Mouse (Mus musculus) hindbrain, embryonic 10.5 days (tissue): ENCODE results near the gene Ttl. TPM values are rescaled to one million over a fixed set of nuclear protein-coding genes. Genes with fewer than 3 reads are reported as not detected.

Experiments used
- DNase-seq: peaks from one replicate; pipeline ENCODE4 v3.0.0-alpha.2; 2017; ENCODE audit warnings: low spot score
- H3K27ac ChIP-seq: fragments of 300-500 bp; sonication (generic); 2 replicates; pipeline ENCODE4 v1.5.1; 2016; ENCODE audit warnings: mild to moderate bottlenecking, moderate library complexity
- H3K27me3 ChIP-seq: fragments of 300-500 bp; sonication (generic); 2 replicates; pipeline ENCODE4 v1.6.1; 2016; ENCODE audit warnings: mild to moderate bottlenecking; ENCODE audit not compliant: poor library complexity, insufficient read depth, severe bottlenecking
- H3K36me3 ChIP-seq: fragments of 300-500 bp; sonication (generic); 2 replicates; pipeline ENCODE4 v1.6.1; 2016; ENCODE audit warnings: mild to moderate bottlenecking, moderate library complexity
- H3K4me1 ChIP-seq: fragments of 300-500 bp; sonication (generic); replicated peaks from 2 replicates; pipeline ENCODE4 v1.6.1; 2016; ENCODE audit warnings: mild to moderate bottlenecking
- H3K4me3 ChIP-seq: fragments of 300-500 bp; sonication (generic); 2 replicates; pipeline ENCODE4 v1.5.1; 2016; ENCODE audit warnings: mild to moderate bottlenecking, moderate library complexity
- H3K9me3 ChIP-seq: fragments of 300-500 bp; sonication (generic); 2 replicates; pipeline ENCODE4 v1.6.1; 2016; ENCODE audit warnings: mild to moderate bottlenecking, moderate library complexity
- WGBS: fragments of 180-500 bp; shearing (Covaris S2); methylation state at CpG from one replicate; pipeline ENCODE4 v1.1.7; 2016; 5-methylcytosine and 5-hydroxymethylcytosine counted together
- polyA plus RNA-seq: library from polyadenylated mRNA; unstranded; fragments of >200 nt; fragmentation: Nextera tagmentation; extraction: Ambion mirVana; gene quantifications from 2 replicates; pipeline ENCODE4 v1.2.1, GENCODE M21; 2016

The Ttl gene
- polyA plus RNA-seq, 1 experiment from 2014 or later = 14.1 TPM

DNA sequence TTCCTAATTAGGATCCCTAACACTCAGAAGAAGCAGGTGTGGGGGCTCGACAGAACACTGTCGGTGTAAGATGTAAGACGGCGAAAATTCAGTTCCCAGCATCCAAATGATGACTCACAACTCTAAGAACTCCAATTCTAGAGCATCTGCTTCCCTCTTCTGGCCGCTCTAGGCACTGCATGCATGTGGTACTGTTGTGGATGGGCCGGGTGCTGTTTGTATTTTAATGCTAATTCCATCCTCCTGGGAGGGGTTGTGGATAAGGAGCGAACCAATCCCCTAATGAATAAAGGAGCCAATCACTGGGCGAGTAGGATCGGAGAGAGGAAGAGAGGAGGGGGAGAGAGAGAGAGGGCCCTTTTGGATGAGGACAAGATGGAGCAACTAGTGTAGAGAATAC is 9.1 kb upstream of the Ttl start:
- DNase-seq = peak; percentile 36
- 38% methylated on average over 9 of the region's 9 CpGs for WGBS
- H3K36me3 ChIP-seq = no peaks in the 10 kb centered on the region; the same call in 1 of the 2 replicates
- H3K27ac ChIP-seq = no peak overlapping the region
- H3K4me3 ChIP-seq = no peak overlapping the region
- H3K4me1 ChIP-seq = no peaks in the 10 kb centered on the region
- peaks cover 14% of the 10 kb centered on the region for H3K9me3 ChIP-seq
- no peaks in the 10 kb centered on the region for H3K27me3 ChIP-seq

DNA sequence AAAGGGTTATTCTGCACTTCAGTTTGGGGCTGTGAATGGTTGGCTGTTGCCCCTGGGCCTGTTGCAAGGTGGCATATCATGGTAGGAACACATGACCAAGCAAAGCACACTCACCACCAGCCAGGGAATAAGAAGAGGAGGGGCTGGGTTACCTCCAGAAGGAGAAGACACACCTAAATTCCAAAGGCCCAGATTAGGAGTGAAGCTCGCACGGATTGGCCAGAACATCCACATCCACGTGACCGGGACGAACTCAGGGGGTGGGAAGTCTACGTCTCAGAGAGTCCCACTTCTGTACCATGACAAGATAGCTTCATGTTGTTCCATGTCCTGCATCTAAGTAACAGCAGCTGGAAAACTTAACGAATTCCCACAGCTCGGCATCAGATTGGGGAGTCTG is 8.5 kb upstream of the Ttl start:
- WGBS = 96% methylated on average over 8 of the region's 8 CpGs
- no peak overlapping the region for H3K27ac ChIP-seq
- no peaks in the 10 kb centered on the region for H3K4me1 ChIP-seq
- H3K9me3 ChIP-seq = peaks cover 14% of the 10 kb centered on the region
- no peak overlapping the region for H3K4me3 ChIP-seq
- H3K36me3 ChIP-seq = no peaks in the 10 kb centered on the region; the same call in 1 of the 2 replicates
- DNase-seq = no peak
- H3K27me3 ChIP-seq = no peaks in the 10 kb centered on the region

DNA sequence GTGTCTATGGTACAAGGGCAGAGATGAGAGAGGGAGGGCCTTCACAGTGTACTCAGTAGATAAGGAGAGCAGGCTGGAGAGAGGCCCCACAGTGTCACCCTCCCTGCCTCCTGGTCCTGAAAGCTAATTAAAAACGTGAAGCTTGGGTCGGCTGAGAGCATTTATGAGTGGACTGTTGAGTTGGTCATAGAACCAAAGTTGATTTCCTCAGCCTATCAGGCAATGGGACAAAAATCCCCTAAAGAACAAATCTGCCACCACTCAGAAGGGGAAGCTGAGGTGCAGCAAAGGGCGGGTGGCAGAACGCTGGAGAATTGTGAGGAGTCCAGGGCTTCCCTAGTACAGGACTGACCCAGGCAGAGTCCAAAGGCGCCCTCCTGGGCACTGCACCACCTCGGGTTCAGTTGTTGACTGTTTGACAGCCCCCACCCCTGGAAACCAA is 7.8 kb upstream of the Ttl start:
- Histone ChIP-seq H3K27me3 (no peaks in the 10 kb centered on the region), H3K4me1 (no peaks in the 10 kb centered on the region), H3K4me3 (no peak overlapping the region), H3K36me3 (no peaks in the 10 kb centered on the region; the same call in 1 of the 2 replicates), H3K9me3 (peaks cover 14% of the 10 kb centered on the region), H3K27ac (no peak overlapping the region)
- DNase-seq = no peak
- 87% methylated on average over 6 of the region's 6 CpGs for WGBS

DNA sequence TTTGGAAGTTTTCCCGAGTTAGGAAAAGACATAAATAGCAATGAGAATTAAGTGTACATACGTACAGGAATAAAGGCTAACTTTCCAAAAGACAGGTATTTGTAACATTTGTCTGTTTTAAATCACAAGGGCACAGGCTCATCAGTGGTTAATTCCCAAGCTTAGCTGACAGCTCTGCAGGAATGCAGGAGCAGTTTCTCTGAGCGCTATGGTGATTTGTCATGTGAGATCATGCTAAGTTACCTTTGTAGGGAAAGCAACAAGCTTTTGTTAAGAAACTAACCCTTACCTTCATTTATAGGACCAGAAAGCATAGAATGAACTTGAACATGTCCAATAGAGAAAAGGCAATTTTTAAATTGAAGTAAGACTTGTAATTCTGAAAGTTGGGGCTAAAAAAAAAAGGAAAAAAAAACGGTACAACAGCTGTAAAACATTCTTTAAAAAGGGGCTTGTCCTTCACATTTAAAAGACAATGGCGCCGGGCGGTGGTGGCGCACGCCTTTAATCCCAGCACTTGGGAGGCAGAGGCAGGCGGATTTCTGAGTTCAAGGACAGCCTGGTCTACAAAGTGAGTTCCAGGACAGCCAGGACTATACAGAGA is 4.2 kb upstream of the Ttl start:
- no peak for DNase-seq
- Histone ChIP-seq H3K36me3 (no peaks in the 10 kb centered on the region; the same call in 1 of the 2 replicates), H3K27me3 (peaks cover 3% of the 10 kb centered on the region; the same call in 1 of the 2 replicates), H3K9me3 (peaks cover 10% of the 10 kb centered on the region), H3K27ac (no peak overlapping the region), H3K4me3 (no peak overlapping the region), H3K4me1 (peaks cover 13% of the 10 kb centered on the region)
- WGBS = 79% methylated on average over 10 of the region's 10 CpGs

DNA sequence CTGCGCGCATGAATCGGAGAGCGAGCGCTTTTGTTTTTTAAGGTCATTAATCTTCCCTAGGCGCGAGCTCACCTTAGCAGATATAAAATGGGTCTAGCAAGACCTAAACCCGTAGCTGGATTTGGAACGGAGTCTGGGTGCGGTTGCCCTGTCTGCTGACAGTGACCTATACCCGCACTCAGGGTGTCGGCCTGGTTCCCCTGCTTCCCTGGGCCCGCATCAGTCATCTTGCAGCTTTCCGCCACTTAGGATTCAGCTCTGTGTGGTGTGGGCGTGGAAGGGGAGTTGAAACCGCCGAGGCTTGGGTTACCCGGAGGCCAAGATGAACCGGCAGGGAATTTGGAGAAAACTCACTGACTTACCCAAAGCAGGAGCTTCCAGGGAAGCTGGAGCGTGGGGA is 584 bp downstream of the Ttl start:
- H3K36me3 ChIP-seq = peaks cover 24% of the 10 kb centered on the region
- H3K4me3 ChIP-seq = peak overlapping the region; percentile 86
- H3K4me1 ChIP-seq = peaks cover 24% of the 10 kb centered on the region
- peak; percentile 65 for DNase-seq
- under 1% methylated on average over 20 of the region's 20 CpGs for WGBS
- peak overlapping the region; percentile 91 for H3K27ac ChIP-seq
- H3K9me3 ChIP-seq = no peaks in the 10 kb centered on the region
- H3K27me3 ChIP-seq = peaks cover 3% of the 10 kb centered on the region; the same call in 1 of the 2 replicates

DNA sequence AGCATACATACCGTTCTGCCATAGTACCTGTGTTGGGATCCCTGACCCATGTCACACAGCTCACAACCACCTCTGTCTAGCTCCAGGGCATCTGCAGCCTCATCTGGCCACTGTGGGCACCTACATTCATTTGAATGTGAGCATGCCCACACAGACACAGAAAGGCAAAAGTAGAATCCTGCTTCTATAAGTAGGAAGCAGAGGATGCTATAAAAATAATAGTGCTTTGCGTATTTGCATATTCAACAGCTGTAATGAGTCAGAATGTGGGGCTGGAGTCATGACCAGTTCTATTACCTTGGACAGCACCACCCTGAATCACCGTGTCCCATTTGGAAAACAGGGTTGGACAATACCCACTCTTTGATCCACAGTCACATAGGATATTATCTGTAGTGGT is 4.6 kb downstream of the Ttl start:
- H3K4me3 ChIP-seq = no peak overlapping the region
- DNase-seq = no peak
- peaks cover 18% of the 10 kb centered on the region for H3K4me1 ChIP-seq
- no peaks in the 10 kb centered on the region for H3K9me3 ChIP-seq
- no peak overlapping the region for H3K27ac ChIP-seq
- WGBS = 90% methylated on average over 3 of the region's 3 CpGs
- peaks cover 24% of the 10 kb centered on the region for H3K36me3 ChIP-seq
- H3K27me3 ChIP-seq = no peaks in the 10 kb centered on the region

DNA sequence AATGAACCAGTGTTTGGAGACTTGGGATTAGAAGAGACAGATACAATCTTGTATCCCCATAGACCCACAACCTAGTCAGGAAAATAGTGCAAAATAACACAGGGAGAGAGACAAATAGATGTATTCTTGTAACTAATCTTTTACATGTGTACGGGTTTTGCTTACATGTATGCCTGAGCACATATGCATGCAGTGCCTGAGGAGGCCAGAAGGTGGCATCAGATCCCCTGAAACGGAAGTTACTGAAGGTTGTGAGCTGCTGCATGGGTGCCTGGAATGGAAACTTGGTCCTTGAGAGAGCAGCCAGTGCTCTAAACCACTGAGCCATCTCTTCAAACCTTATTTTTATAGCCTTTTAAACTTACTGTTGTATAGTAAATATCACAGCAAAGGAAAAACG is 12.6 kb downstream of the Ttl start:
- no peak for DNase-seq
- Histone ChIP-seq H3K27me3 (no peaks in the 10 kb centered on the region), H3K27ac (no peak overlapping the region), H3K9me3 (no peaks in the 10 kb centered on the region), H3K4me1 (no peaks in the 10 kb centered on the region), H3K36me3 (peaks cover 69% of the 10 kb centered on the region), H3K4me3 (no peak overlapping the region)
- WGBS = 78% methylated on average over 3 of the region's 3 CpGs

DNA sequence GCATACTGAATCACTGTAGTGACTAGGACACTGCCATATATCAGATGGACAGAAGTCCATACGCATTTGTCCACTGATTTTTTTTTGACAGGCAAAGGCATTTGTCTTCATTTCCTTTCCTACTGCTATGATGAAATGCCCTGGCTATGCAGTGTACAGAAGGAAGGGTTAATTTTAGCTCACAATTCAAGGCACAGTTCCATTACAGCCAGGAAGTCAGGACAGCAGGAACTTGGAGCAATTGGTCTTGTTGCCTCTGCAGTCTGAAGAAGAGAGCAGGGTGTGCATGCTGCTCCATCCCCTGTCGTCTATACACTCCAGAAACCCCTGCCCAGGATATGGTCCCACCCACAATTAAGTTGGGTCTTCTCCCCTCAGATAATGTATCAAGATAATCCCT is 13.5 kb downstream of the Ttl start:
- no peaks in the 10 kb centered on the region for H3K4me1 ChIP-seq
- no peaks in the 10 kb centered on the region for H3K27me3 ChIP-seq
- no peak overlapping the region for H3K27ac ChIP-seq
- no peak for DNase-seq
- 88% methylated on average over 2 of the region's 2 CpGs for WGBS
- peaks cover 70% of the 10 kb centered on the region for H3K36me3 ChIP-seq
- no peaks in the 10 kb centered on the region for H3K9me3 ChIP-seq
- no peak overlapping the region for H3K4me3 ChIP-seq

DNA sequence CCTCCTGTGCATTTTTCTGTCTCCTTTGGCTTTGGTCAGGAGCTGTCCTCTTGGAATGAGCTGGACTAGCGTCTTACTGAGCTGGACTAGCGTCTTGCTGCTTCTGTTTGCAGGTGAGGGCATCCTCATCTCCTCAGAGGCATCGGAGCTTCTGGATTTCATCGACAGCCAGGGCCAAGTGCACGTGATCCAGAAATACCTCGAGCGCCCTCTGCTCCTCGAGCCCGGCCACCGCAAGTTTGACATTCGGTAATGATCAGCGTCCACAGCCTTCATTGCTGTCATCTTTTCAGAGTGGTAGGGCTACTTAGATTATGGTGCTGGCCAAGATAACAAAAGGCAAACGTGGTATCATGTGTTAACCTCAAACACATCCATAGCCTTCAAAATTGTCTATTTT is 15.4 kb downstream of the Ttl start:
- Histone ChIP-seq H3K4me3 (no peak overlapping the region), H3K27me3 (no peaks in the 10 kb centered on the region), H3K4me1 (no peaks in the 10 kb centered on the region), H3K36me3 (peaks cover 76% of the 10 kb centered on the region), H3K27ac (no peak overlapping the region), H3K9me3 (peaks cover 6% of the 10 kb centered on the region; the same call in 1 of the 2 replicates)
- DNase-seq = no peak
- 73% methylated on average over 13 of the region's 13 CpGs for WGBS

DNA sequence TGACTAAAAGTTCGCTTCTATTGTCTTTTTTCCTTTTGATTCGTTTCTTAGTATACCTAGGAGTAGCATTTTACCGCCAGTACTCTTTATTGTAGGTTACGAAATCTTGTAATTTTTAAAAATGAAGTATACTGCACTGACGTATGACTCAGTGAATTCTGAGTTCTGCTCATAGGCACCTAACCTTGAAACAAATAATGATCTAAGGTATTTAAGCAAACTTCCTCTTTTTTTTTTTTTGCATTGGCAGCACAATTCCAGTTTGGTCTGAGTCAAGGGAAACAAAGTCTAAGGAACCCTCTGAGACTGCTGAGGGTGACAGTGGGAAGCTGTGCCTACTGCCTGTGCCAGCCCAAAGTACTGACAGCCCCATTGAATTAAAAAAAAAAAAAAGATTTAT is 17.8 kb downstream of the Ttl start:
- H3K4me3 ChIP-seq = no peak overlapping the region
- no peak for DNase-seq
- no peaks in the 10 kb centered on the region for H3K4me1 ChIP-seq
- peaks cover 6% of the 10 kb centered on the region; the same call in 1 of the 2 replicates for H3K9me3 ChIP-seq
- H3K27ac ChIP-seq = no peak overlapping the region
- H3K27me3 ChIP-seq = no peaks in the 10 kb centered on the region
- WGBS = 96% methylated on average over 5 of the region's 5 CpGs
- peaks cover 65% of the 10 kb centered on the region for H3K36me3 ChIP-seq

DNA sequence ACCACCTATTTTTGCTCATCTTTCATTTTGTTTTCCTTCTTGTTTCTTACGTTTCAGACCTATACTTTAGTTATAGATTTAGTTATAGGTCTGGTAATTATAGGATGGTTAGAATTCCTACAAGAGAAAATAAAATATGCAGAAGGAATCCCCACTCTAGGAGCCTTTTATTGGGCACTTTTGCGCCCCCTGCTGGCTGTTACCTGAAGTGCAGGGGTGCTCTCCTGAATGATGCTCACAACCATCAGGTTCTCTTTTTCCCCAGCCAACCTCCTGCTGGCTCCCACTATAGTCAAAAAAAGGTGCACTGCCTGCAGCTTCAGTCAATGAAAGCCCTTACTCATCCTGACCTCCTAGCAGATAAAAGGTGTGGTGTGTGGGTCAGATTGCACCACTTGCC is 19.2 kb downstream of the Ttl start:
- Histone ChIP-seq H3K4me1 (no peaks in the 10 kb centered on the region; the same call in 1 of the 2 replicates), H3K27me3 (no peaks in the 10 kb centered on the region), H3K4me3 (no peak overlapping the region), H3K36me3 (peaks cover 65% of the 10 kb centered on the region), H3K27ac (no peak overlapping the region), H3K9me3 (peaks cover 6% of the 10 kb centered on the region; the same call in 1 of the 2 replicates)
- peak; percentile 39 for DNase-seq
- 58% methylated on average over 2 of the region's 2 CpGs for WGBS

DNA sequence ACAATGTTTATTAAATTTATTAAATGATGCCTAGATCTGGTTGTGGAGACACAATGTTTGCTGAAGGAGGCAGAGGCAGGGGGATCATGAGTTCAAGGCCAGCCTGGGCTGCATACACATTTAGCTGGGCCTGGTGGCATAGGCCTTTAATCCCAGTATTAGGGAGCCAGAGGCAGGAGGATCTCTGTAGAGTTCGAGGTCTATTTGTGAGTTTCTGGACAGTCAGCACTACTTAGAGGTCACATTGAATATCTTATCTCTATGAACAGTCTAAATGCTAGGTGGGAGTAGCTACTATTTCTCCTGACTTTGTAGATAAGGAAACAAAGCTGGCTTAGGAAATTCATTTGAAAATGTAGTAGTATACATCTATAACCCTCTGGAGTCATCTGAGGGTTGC is 21.8 kb downstream of the Ttl start:
- WGBS = 84% methylated on average over 1 of the region's 1 CpGs
- Histone ChIP-seq H3K4me3 (no peak overlapping the region), H3K4me1 (no peaks in the 10 kb centered on the region; the same call in 1 of the 2 replicates), H3K27me3 (no peaks in the 10 kb centered on the region), H3K9me3 (peaks cover 6% of the 10 kb centered on the region; the same call in 1 of the 2 replicates), H3K27ac (no peak overlapping the region), H3K36me3 (peaks cover 64% of the 10 kb centered on the region)
- no peak for DNase-seq

DNA sequence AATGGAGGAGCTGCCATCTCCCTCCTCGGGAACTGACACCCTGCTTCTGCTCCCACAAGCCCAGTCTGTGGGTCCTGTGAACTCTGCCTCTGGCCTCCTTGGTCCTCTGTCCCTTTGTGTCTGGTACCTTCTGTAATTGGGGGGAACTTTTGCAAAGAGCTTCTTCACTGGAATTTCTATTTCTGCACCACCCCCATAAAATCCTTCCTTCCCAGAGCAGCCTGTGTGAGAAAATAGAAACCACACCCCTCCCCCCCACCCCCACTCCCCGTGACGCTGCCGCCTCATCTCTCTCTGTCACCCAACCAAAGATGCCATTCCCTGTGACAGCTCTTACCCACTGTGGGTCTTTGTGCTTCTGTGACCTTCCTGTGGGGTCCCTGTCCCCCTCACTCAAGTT is 24.6 kb downstream of the Ttl start:
- WGBS = 61% methylated on average over 4 of the region's 4 CpGs
- Histone ChIP-seq H3K4me3 (no peak overlapping the region), H3K27me3 (no peaks in the 10 kb centered on the region), H3K4me1 (no peaks in the 10 kb centered on the region; the same call in 1 of the 2 replicates), H3K27ac (no peak overlapping the region; the same call in 1 of the 2 replicates), H3K9me3 (peaks cover 6% of the 10 kb centered on the region; the same call in 1 of the 2 replicates), H3K36me3 (peaks cover 76% of the 10 kb centered on the region)
- DNase-seq = no peak
